Mouse (Mus musculus) heart, embryonic 13.5 days (tissue): ENCODE measurements at regions not wholly inside any gene's neighbourhood (a gene's known extent, or its start where the extent isn't known, plus 50 kb on each side); places are given as distances from the start of the nearest gene placed in this dataset.

Experiments used
- ATAC-seq: fragments of 200-750 bp; cut with Nextera tagmentation; 2 replicates; pipeline ENCODE4 v1.8.0; 2017; ENCODE audit warnings: moderate TSS enrichment; ENCODE audit not compliant: insufficient number of reproducible peaks, low FRiP score, low TSS enrichment; ENCODE audit errors: extremely low read depth
- H3K27ac ChIP-seq: fragments of 300-500 bp; sonication (generic); replicated peaks from 2 replicates; pipeline ENCODE4 v1.5.1; 2015; ENCODE audit warnings: moderate library complexity, mild to moderate bottlenecking, inconsistent platforms
- H3K27me3 ChIP-seq: fragments of 300-500 bp; sonication (generic); replicated peaks from 2 replicates; pipeline ENCODE4 v1.6.1; 2015; ENCODE audit warnings: mild to moderate bottlenecking, inconsistent platforms
- H3K36me3 ChIP-seq: fragments of 300-500 bp; sonication (generic); 2 replicates; pipeline ENCODE4 v1.6.1; 2015; ENCODE audit warnings: mild to moderate bottlenecking, inconsistent platforms
- H3K4me1 ChIP-seq: fragments of 300-500 bp; sonication (generic); 2 replicates; pipeline ENCODE4 v1.6.1; 2015; ENCODE audit warnings: inconsistent platforms
- H3K4me2 ChIP-seq: fragments of 300-500 bp; sonication (generic); 2 replicates; pipeline ENCODE4 v1.6.1; 2015; ENCODE audit warnings: inconsistent platforms, mild to moderate bottlenecking, moderate library complexity
- H3K4me3 ChIP-seq: fragments of 300-500 bp; sonication (generic); 2 replicates; pipeline ENCODE4 v1.5.1; 2015; ENCODE audit warnings: moderate library complexity, mild to moderate bottlenecking, inconsistent platforms
- H3K9ac ChIP-seq: fragments of 300-500 bp; sonication (generic); 2 replicates; pipeline ENCODE4 v1.6.1; 2015; ENCODE audit warnings: inconsistent platforms, mild to moderate bottlenecking, moderate library complexity
- H3K9me3 ChIP-seq: fragments of 300-500 bp; sonication (generic); 2 replicates; pipeline ENCODE4 v1.6.1; 2016; ENCODE audit warnings: inconsistent platforms
- WGBS: fragments of 180-500 bp; shearing (Covaris S2); methylation state at CpG from one replicate; pipeline ENCODE4 v1.1.7; 2015; ENCODE audit warnings: mixed read lengths; 5-methylcytosine and 5-hydroxymethylcytosine counted together
- microRNA counts: library from miRNA; unstranded; fragments of <30 nt; microRNA quantifications from one replicate; lab custom pipeline; 2016
- microRNA-seq: library from miRNA; unstranded; fragments of <30 nt; microRNA quantifications from one replicate; pipeline ENCODE4, GENCODE M21; 2016

GRCm38 (mm10) chr1:137017642-137018041 lies 57.4 kb upstream of the Nr5a2 start:
- H3K27ac ChIP-seq, result no peak overlapping the region
- no peaks in the 10 kb centered on the region for H3K27me3 ChIP-seq
- no peak overlapping the region for H3K4me3 ChIP-seq
- H3K9ac ChIP-seq, result no peak overlapping the region
- WGBS, result 73% methylated on average over 5 of the region's 5 CpGs
- no peaks in the 10 kb centered on the region for H3K36me3 ChIP-seq
- no peak for ATAC-seq
- no peak overlapping the region for H3K4me2 ChIP-seq
- H3K9me3 ChIP-seq, result no peaks in the 10 kb centered on the region
- H3K4me1 ChIP-seq, result no peaks in the 10 kb centered on the region

- H3K27me3 ChIP-seq, result no peaks in the 10 kb centered on the region
- no peak overlapping the region for H3K4me3 ChIP-seq
- no peaks in the 10 kb centered on the region for H3K9me3 ChIP-seq
- no peak for ATAC-seq
- no peak overlapping the region for H3K4me2 ChIP-seq
- H3K36me3 ChIP-seq, result no peaks in the 10 kb centered on the region
- 31% methylated on average over 9 of the region's 9 CpGs for WGBS
- H3K4me1 ChIP-seq, result peaks cover 3% of the 10 kb centered on the region; the same call in 1 of the 2 replicates
- H3K27ac ChIP-seq, result no peak overlapping the region
- no peak overlapping the region for H3K9ac ChIP-seq
Observed at GRCm38 (mm10) chr1:137010240-137010926, 50.1 kb upstream of the Nr5a2 start.

MicroRNAs encoded in the stretch of these regions (microRNA counts, 519-probe panel; counts per million panel counts)
- microRNA mmu-miR-181a (lab: Ali Mortazavi, UCI), result 6,037 counts per million, percentile 93 among the panel's probes with 10 or more counts
- 209 counts per million, percentile 61 among the panel's probes with 10 or more counts for microRNA mmu-miR-181b+mmu-miR-181d (lab: Ali Mortazavi, UCI)

Small RNA genes in the stretch of these regions (microRNA-seq; reads per million reads assigned to microRNA genes)
- gene Mir181a-1 (1,209 reads per million, percentile 81 among the genes with 10 or more reads in this experiment), gene Mir181b-1 (26.3 reads per million, percentile 38 among the genes with 10 or more reads in this experiment)
